Mouse (Mus musculus): Measurements from ENCODE around the gene Fbxl15. TPM values are rescaled to one million over a fixed set of nuclear protein-coding genes. Genes with fewer than 3 reads are reported as not detected.

The Fbxl15 gene
- polyA plus RNA-seq, 1 experiment from 2014 or later, result 27.1 TPM

- ATAC-seq (ENCODE audit: low FRiP score) (no peak), DNase-seq (ENCODE audit: low spot score) (no peak)
- 70% methylated on average over 4 of the region's 4 CpGs for WGBS
- H3K9me3 ChIP-seq (ENCODE audit: control insufficient read depth, low read length), result no peaks in the 10 kb centered on the region
- H3K36me3 ChIP-seq (ENCODE audit: control insufficient read depth, insufficient read depth, low read length), result peaks cover 15% of the 10 kb centered on the region; the same call in 1 of the 2 replicates
- H3K27ac ChIP-seq (ENCODE audit: low read depth, low read length), result no peak overlapping the region
- H3K4me2 ChIP-seq (replicated peaks; ENCODE audit: low read depth, low read length), result no peak overlapping the region
- H3K9ac ChIP-seq (ENCODE audit: low read depth, low read length), result no peak overlapping the region
- no peaks in the 10 kb centered on the region for H3K4me1 ChIP-seq (replicated peaks; ENCODE audit: control insufficient read depth, insufficient read depth, low read length)
- no peaks in the 10 kb centered on the region for H3K27me3 ChIP-seq (ENCODE audit: control insufficient read depth, insufficient read depth, low read length)
- H3K4me3 ChIP-seq (ENCODE audit: low read depth, low read length), result no peak overlapping the region
Observed at GRCm38 (mm10) chr19:46375891-46376290, 47.9 kb downstream of the Fbxl15 start.

MicroRNAs within 50 kb of the gene (microRNA counts, 519-probe panel; counts per million panel counts)
- not detected for microRNA mmu-miR-146b

Other genes starting within 250 kb of the Fbxl15 start
- gene Elovl3, start 196.3 kb upstream of the Fbxl15 start, polyA plus RNA-seq (2014; fragmentation: Nextera tagmentation; extraction: Ambion mirVana), result not detected in 2 replicates
- 0.65 and 0.88 TPM in 2 replicates for gene Pitx3, start 179.9 kb upstream of the Fbxl15 start, polyA plus RNA-seq (2014; fragmentation: Nextera tagmentation; extraction: Ambion mirVana)
- gene Gbf1, start 175.7 kb upstream of the Fbxl15 start, polyA plus RNA-seq (2014; fragmentation: Nextera tagmentation; extraction: Ambion mirVana), result 43.8 and 63.0 TPM in 2 replicates
- gene Nfkb2, start 23.9 kb upstream of the Fbxl15 start, polyA plus RNA-seq (2014; fragmentation: Nextera tagmentation; extraction: Ambion mirVana), result 2.7 and 4.6 TPM in 2 replicates
- gene Psd, start 1.0 kb upstream of the Fbxl15 start, polyA plus RNA-seq (2014; fragmentation: Nextera tagmentation; extraction: Ambion mirVana), result 10.0 and 11.9 TPM in 2 replicates
- gene Cuedc2, start 10.5 kb downstream of the Fbxl15 start, polyA plus RNA-seq (2014; fragmentation: Nextera tagmentation; extraction: Ambion mirVana), result 252 and 260 TPM in 2 replicates
- gene Mfsd13a, start 12.9 kb downstream of the Fbxl15 start, polyA plus RNA-seq (2014; fragmentation: Nextera tagmentation; extraction: Ambion mirVana), result 4.4 and 6.9 TPM in 2 replicates
- gene 2310034G01Rik, start 22.1 kb downstream of the Fbxl15 start, polyA plus RNA-seq (2014; fragmentation: Nextera tagmentation; extraction: Ambion mirVana), result 1.7 TPM in 2 replicates
- gene Actr1a, start 67.6 kb downstream of the Fbxl15 start, polyA plus RNA-seq (2014; fragmentation: Nextera tagmentation; extraction: Ambion mirVana), result 223 and 250 TPM in 2 replicates
- 31.9 and 33.2 TPM in 2 replicates for gene Sufu, start 68.7 kb downstream of the Fbxl15 start, polyA plus RNA-seq (2014; fragmentation: Nextera tagmentation; extraction: Ambion mirVana)
- gene Trim8, start 173.5 kb downstream of the Fbxl15 start, polyA plus RNA-seq (2014; fragmentation: Nextera tagmentation; extraction: Ambion mirVana), result 28.4 and 30.6 TPM in 2 replicates
- 145 and 160 TPM in 2 replicates for gene Arl3, start 245.0 kb downstream of the Fbxl15 start, polyA plus RNA-seq (2014; fragmentation: Nextera tagmentation; extraction: Ambion mirVana)
- 9.3 and 11.1 TPM in 2 replicates for gene Sfxn2, start 245.2 kb downstream of the Fbxl15 start, polyA plus RNA-seq (2014; fragmentation: Nextera tagmentation; extraction: Ambion mirVana)